Mouse (Mus musculus) heart, embryonic 16.5 days (tissue): Measurements from ENCODE around the gene Rab40c. TPM values are rescaled to one million over a fixed set of nuclear protein-coding genes. Genes with fewer than 3 reads are reported as not detected.

Experiments used
- ATAC-seq: fragments of 200-750 bp; cut with Nextera tagmentation; replicated peaks from 2 replicates; pipeline ENCODE4 v1.8.0; 2017; ENCODE audit warnings: moderate number of reproducible peaks; ENCODE audit not compliant: insufficient read depth, low FRiP score; ENCODE audit errors: extremely low read depth
- H3K27ac ChIP-seq: fragments of 300-500 bp; sonication (generic); 2 replicates; pipeline ENCODE4 v1.5.1; 2014; ENCODE audit warnings: mild to moderate bottlenecking, low read length, control low read depth, moderate library complexity
- H3K27me3 ChIP-seq: fragments of 300-500 bp; sonication (generic); 2 replicates; pipeline ENCODE4 v1.6.1; 2014; ENCODE audit warnings: low read length, mixed read lengths; ENCODE audit not compliant: control insufficient read depth, insufficient read depth
- H3K36me3 ChIP-seq: fragments of 300-500 bp; sonication (generic); 2 replicates; pipeline ENCODE4 v1.6.1; 2014; ENCODE audit not compliant: control insufficient read depth, insufficient read depth
- H3K4me1 ChIP-seq: fragments of 300-500 bp; sonication (generic); 2 replicates; pipeline ENCODE4 v1.6.1; 2014; ENCODE audit warnings: low read length, mixed read lengths; ENCODE audit not compliant: control insufficient read depth, insufficient read depth
- H3K4me2 ChIP-seq: fragments of 300-500 bp; sonication (generic); 2 replicates; pipeline ENCODE4 v1.6.1; 2014; ENCODE audit warnings: low read depth, mild to moderate bottlenecking, control low read depth, low read length
- H3K4me3 ChIP-seq: fragments of 300-500 bp; sonication (generic); 2 replicates; pipeline ENCODE4 v1.5.1; 2014; ENCODE audit warnings: mild to moderate bottlenecking, control low read depth, low read length
- H3K9ac ChIP-seq: fragments of 300-500 bp; sonication (generic); 2 replicates; pipeline ENCODE4 v1.6.1; 2014; ENCODE audit warnings: low read length, control low read depth
- H3K9me3 ChIP-seq: fragments of 300-500 bp; sonication (generic); replicated peaks from 2 replicates; pipeline ENCODE4 v1.6.1; 2016; ENCODE audit warnings: low read length; ENCODE audit not compliant: control insufficient read depth
- WGBS: fragments of 180-500 bp; shearing (Covaris S2); extraction: QIAGEN DNeasy Blood & Tissue Kit; methylation state at CpG from one replicate; pipeline ENCODE4 v1.1.7; 2014; 5-methylcytosine and 5-hydroxymethylcytosine counted together
- polyA plus RNA-seq: library from polyadenylated mRNA; unstranded; fragments of >200 nt; fragmentation: Nextera tagmentation; extraction: Ambion mirVana; gene quantifications from 2 replicates; pipeline ENCODE4 v1.2.1, GENCODE M21; 2015

Rab40c gene
- polyA plus RNA-seq, 1 experiment from 2014 or later: 14.5 TPM

DNA sequence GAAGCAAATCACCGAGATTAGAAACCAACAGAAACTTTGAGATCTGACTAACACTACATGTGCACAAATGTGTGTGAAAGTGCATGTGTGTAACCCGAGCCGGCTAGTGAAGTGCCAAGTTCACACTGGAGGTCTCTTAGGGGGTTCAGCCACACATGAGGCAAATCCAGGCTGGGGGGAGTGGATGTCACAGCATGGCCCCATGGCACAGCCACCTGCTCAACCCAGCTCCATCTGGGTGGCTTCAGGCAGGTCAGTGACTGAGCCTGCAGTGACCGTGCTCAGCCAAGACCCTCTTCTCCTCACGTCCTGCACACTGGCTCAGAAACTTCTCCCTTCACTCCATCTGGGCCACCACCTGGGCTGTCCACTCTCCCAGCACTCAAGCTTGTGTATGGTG lies 30.5 kb upstream of the Rab40c start:
- 81% methylated on average over 5 of the region's 5 CpGs for WGBS
- Histone ChIP-seq H3K4me1 (peaks cover 5% of the 10 kb centered on the region), H3K9me3 (no peaks in the 10 kb centered on the region), H3K4me2 (no peak overlapping the region), H3K9ac (no peak overlapping the region), H3K36me3 (no peaks in the 10 kb centered on the region), H3K4me3 (no peak overlapping the region), H3K27ac (no peak overlapping the region), H3K27me3 (peaks cover 39% of the 10 kb centered on the region)
- no peak for ATAC-seq

DNA sequence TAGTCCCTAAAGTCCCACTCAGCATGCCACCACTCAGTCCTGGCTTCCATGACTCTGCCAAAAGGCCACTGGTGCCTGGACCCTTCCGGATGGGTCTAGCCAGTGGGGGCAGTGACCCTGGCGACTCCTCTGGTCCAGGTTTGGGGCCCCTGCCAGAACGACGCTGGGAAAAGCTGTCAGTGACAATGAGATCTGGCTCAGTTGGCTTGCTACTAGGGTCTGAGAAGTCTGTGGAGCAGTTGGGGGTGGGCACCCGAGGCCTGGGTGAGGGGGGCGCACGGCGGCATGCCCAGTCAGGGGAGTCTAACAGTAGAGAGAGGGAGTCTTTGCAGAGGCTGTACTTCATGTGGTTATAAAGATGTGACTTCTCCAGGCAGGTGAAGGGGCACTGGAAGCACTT lies 28.5 kb upstream of the Rab40c start:
- no peak overlapping the region for H3K4me2 ChIP-seq
- H3K27ac ChIP-seq: no peak overlapping the region
- no peak overlapping the region for H3K9ac ChIP-seq
- ATAC-seq: no peak
- peaks cover 5% of the 10 kb centered on the region for H3K4me1 ChIP-seq
- 70% methylated on average over 8 of the region's 8 CpGs for WGBS
- no peaks in the 10 kb centered on the region for H3K9me3 ChIP-seq
- H3K4me3 ChIP-seq: no peak overlapping the region
- peaks cover 32% of the 10 kb centered on the region for H3K27me3 ChIP-seq
- no peaks in the 10 kb centered on the region for H3K36me3 ChIP-seq

DNA sequence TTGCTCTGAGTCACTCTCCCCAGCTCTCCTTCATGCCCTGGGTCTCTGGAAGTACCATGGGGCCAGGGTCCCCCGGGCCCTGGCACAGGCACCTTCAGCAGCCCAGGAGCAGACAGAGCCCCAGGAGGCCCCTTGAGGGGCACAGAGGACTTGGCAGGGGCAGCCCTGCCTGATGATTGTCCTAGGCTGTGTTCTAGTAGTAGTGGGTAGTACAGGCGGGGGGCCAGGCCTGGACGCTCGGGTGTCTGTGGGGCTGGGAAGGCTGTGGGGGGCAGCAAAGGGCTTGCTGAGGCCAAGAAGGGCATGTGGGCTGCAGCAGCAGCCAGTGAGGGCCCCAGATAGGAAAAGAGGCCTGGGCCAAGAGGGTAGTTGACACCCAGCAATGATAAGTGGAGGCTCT lies 28.0 kb upstream of the Rab40c start:
- no peak overlapping the region for H3K4me3 ChIP-seq
- no peaks in the 10 kb centered on the region for H3K36me3 ChIP-seq
- H3K4me2 ChIP-seq: no peak overlapping the region
- no peaks in the 10 kb centered on the region for H3K9me3 ChIP-seq
- 0 out of 2 replicates have a peak overlapping the region, but pooled peaks have one; percentile 3 for H3K9ac ChIP-seq
- peaks cover 5% of the 10 kb centered on the region for H3K4me1 ChIP-seq
- no peak overlapping the region for H3K27ac ChIP-seq
- H3K27me3 ChIP-seq: peaks cover 28% of the 10 kb centered on the region
- ATAC-seq: no peak
- 54% methylated on average over 4 of the region's 4 CpGs for WGBS

DNA sequence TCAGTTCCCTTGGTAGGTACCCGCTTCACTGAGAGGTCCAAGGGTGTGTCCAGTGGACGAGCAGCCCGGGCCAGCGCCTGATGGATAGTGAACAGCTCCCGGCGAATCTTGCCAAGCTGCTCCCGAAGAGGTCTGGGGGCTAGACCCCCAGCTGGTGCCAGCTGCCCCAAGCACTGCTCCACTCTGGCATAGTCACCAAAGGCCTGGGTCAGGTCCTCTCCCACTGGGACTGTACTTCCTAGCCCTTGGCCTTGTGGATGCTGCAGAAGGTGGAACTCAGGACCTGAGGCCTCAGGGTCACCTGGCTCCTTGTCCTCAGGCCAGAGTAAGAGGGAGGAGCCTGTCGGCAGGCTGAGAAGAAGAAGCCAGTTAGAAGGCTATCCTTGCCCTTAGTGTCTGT lies 27.4 kb upstream of the Rab40c start:
- ATAC-seq: no peak
- Histone ChIP-seq H3K4me3 (no peak overlapping the region), H3K36me3 (no peaks in the 10 kb centered on the region), H3K27me3 (peaks cover 21% of the 10 kb centered on the region), H3K4me2 (no peak overlapping the region), H3K9ac (no peak overlapping the region), H3K27ac (no peak overlapping the region), H3K9me3 (no peaks in the 10 kb centered on the region), H3K4me1 (peaks cover 7% of the 10 kb centered on the region)
- 82% methylated on average over 8 of the region's 8 CpGs for WGBS

DNA sequence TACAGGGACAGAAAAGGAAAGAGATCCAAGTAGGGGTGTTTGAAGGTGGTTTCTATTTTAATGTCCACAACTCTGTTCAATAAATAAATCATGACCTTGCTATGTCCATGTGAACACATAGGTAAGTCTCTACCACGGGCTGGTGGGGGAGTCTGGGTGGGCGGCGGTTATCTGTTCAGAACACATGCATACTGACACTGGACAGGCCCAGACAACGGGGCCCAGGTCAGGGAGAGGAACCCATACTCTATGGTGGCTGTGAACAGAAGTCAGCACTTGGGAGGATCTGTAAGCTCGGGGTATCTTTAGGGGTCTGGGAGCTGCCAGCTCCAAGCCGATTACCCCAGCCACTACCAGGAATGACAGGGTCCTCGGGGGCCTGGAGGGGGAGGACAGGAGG lies 26.8 kb upstream of the Rab40c start:
- Histone ChIP-seq H3K4me1 (peaks cover 7% of the 10 kb centered on the region), H3K27ac (no peak overlapping the region), H3K4me3 (no peak overlapping the region), H3K27me3 (peaks cover 15% of the 10 kb centered on the region), H3K9ac (no peak overlapping the region), H3K4me2 (no peak overlapping the region), H3K9me3 (no peaks in the 10 kb centered on the region), H3K36me3 (no peaks in the 10 kb centered on the region)
- no peak for ATAC-seq
- WGBS: 70% methylated on average over 7 of the region's 7 CpGs

DNA sequence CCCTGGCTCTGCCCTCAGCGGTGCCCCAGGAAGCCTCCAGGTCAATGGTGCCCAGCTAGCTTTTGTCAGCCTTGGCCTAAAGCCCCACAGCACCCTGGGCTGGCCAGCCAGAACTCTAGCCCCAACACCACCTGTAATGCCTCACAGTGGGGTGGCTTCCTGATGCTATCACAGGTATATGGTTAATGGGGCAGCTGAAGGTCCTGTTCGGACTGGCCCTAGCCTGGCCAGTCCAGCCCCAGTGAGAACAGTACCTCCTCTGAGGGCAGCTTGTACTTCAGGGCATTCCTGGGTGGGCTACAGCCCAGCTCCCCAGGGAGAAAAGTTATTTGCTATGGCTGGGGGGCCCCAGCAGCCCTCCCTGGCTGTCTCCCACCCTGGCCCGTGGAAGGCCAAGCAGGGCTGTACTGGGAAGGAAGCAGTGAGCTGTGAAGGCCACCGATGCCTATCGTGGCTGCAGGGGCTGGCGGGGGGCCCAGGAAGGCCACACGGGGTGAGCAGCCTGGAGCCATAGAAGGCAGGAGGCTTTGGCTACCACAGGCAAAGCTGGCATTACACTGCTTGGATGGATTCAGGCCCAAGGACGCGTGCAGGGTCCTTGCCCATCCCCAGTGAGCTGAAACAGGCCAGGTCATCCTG lies 26.1 kb upstream of the Rab40c start:
- 71% methylated on average over 9 of the region's 9 CpGs for WGBS
- ATAC-seq: no peak
- Histone ChIP-seq H3K4me3 (no peak overlapping the region), H3K27me3 (peaks cover 8% of the 10 kb centered on the region), H3K4me2 (no peak overlapping the region), H3K9ac (no peak overlapping the region), H3K4me1 (peaks cover 11% of the 10 kb centered on the region), H3K9me3 (no peaks in the 10 kb centered on the region), H3K36me3 (no peaks in the 10 kb centered on the region), H3K27ac (no peak overlapping the region)

DNA sequence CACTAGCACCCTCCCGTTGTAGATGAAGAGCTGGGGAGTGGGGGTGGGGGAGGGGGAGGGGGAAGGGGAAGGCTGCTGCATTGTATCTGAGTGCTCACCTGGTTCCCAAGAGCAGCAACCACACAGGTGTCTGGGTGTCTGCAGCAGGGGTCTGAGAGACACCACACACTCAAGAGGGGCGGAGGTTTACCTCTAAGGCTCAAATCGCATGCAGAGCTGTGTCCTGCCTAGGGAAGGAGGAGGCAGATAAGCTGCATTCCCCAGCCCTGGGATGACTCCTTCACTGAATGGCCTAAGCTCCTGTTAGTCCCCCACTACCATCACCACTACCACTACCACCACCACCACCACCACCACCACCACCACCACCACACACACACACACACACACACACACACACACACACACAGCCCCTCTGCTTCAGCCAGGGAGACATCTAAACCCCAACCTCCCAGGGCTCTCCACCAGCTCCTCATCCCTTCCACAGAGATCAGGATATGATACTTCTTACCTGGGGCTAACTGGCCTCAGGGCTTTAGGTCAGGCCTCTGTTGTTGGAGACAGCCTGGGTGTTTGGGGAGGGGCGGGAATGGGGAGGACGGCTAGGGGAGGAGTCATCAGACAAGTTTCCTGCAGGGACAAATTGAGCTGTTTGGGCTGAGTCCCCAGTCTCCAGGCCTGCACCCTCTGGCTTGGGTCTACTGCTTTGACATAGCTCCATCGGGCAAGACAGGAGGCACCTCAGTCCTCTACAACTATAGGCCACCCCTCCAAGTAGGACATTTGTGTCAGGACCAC lies 25.0 kb upstream of the Rab40c start, which contains the start of the genes Pigq and Nhlrc4:
Pigq (minus strand) TSS at position 571 of the 798 bp plus-strand sequence.
Nhlrc4 (minus strand) TSS at position 596 of the 798 bp plus-strand sequence.
- Histone ChIP-seq H3K9ac (no peak within 1 kb of the TSS), H3K4me2 (no peak within 1 kb of the TSS), H3K27ac (no peak within 1 kb of the TSS), H3K4me3 (no peak within 1 kb of the TSS), H3K27me3 (no peaks in the 10 kb centered on the region), H3K9me3 (no peaks in the 10 kb centered on the region), H3K36me3 (no peaks in the 10 kb centered on the region), H3K4me1 (peaks cover 18% of the 10 kb centered on the region)
- ATAC-seq: no peak
- WGBS: 34% methylated on average over 6 of the region's 6 CpGs

DNA sequence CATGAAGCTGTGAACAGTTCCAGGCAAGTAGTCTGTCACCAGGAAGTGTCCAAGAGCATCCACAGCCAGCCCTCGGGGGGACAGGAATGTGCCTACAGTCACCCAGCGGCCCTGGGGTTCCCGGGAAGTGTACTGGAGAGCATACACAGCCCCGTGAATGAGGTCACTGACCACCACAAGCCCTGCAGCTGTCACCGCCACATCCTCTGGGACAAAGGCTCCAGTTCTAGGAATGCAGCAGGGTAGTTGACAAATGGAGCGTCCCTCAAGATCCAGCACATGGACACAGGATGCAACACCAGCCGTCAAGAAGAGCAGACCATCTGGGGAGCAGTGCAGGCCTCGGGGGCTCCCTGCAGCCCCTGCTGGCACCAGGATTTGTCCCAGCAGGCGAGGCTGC lies 24.2 kb upstream of the Rab40c start:
- H3K4me3 ChIP-seq: no peak overlapping the region
- H3K9ac ChIP-seq: no peak overlapping the region
- no peaks in the 10 kb centered on the region for H3K27me3 ChIP-seq
- H3K36me3 ChIP-seq: no peaks in the 10 kb centered on the region
- no peak overlapping the region for H3K4me2 ChIP-seq
- H3K9me3 ChIP-seq: no peaks in the 10 kb centered on the region
- H3K4me1 ChIP-seq: peaks cover 18% of the 10 kb centered on the region
- WGBS: 66% methylated on average over 9 of the region's 9 CpGs
- no peak for ATAC-seq
- no peak overlapping the region for H3K27ac ChIP-seq

DNA sequence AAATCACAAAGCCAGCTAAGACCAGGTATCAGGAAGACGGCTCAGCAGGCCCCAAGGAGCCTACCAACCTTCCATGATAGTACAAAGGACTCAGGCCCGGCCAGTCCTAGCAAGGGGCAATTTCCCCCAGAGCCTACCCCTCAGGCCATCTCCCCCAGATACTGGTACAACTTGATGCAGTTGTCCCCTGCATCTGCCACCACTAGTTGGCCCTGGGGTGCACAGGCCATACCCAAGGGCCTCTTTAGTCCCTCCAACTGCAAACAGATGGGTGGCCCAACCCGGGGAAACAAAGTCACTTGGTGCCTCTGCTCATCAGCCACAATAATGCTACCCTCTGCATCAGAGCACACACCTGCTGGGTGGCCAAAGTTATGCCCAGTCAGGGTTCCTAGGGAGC lies 23.7 kb upstream of the Rab40c start:
- Histone ChIP-seq H3K9ac (no peak overlapping the region), H3K4me3 (no peak overlapping the region), H3K4me2 (no peak overlapping the region), H3K27me3 (no peaks in the 10 kb centered on the region), H3K27ac (no peak overlapping the region), H3K9me3 (no peaks in the 10 kb centered on the region), H3K36me3 (no peaks in the 10 kb centered on the region), H3K4me1 (peaks cover 18% of the 10 kb centered on the region)
- WGBS: 79% methylated on average over 3 of the region's 3 CpGs
- no peak for ATAC-seq
